Mouse (Mus musculus) ES-Bruce4 (cell line): ENCODE measurements at regions not wholly inside any gene's neighbourhood (a gene's known extent, or its start where the extent isn't known, plus 50 kb on each side); places are given as distances from the start of the nearest gene placed in this dataset.

Experiments used
- H3K27ac ChIP-seq: 2 replicates; pipeline ENCODE4 v1.5.1; 2012; ENCODE audit warnings: low read length, inconsistent platforms; ENCODE audit not compliant: insufficient read depth
- H3K27me3 ChIP-seq: 2 replicates; pipeline ENCODE4 v1.6.1; 2012; ENCODE audit warnings: mild to moderate bottlenecking, low read length, inconsistent platforms; ENCODE audit not compliant: control insufficient read depth, poor library complexity, insufficient read depth, severe bottlenecking
- H3K36me3 ChIP-seq: 2 replicates; pipeline ENCODE4 v1.6.1; 2012; ENCODE audit warnings: inconsistent platforms, mild to moderate bottlenecking, low read length, moderate library complexity; ENCODE audit not compliant: control insufficient read depth, poor library complexity, insufficient read depth, severe bottlenecking
- H3K4me1 ChIP-seq: one replicate; pipeline ENCODE4 v1.8.1; 2011; ENCODE audit warnings: low read length; ENCODE audit not compliant: control insufficient read depth, insufficient read depth
- H3K4me3 ChIP-seq: 2 replicates; pipeline ENCODE4 v1.5.1; 2011; ENCODE audit warnings: low read depth, mild to moderate bottlenecking, low read length
- H3K9ac ChIP-seq: 2 replicates; pipeline ENCODE4 v1.6.1; 2012; ENCODE audit warnings: low read depth, mild to moderate bottlenecking, inconsistent platforms; ENCODE audit not compliant: poor library complexity, severe bottlenecking
- H3K9me3 ChIP-seq: replicated peaks from 2 replicates; pipeline ENCODE4 v1.6.1; 2012; ENCODE audit warnings: mild to moderate bottlenecking, low read length, inconsistent platforms; ENCODE audit not compliant: control insufficient read depth, poor library complexity, insufficient read depth, severe bottlenecking
- CTCF ChIP-seq: IDR thresholded peaks from one replicate; pipeline ENCODE4 v1.8.1; 2011; ENCODE audit warnings: low read depth, low read length
- EP300 ChIP-seq: IDR thresholded peaks from 2 replicates; pipeline ENCODE4 v1.6.1; 2011; ENCODE audit warnings: low read depth, low read length; ENCODE audit not compliant: insufficient read depth
- POLR2A ChIP-seq: IDR thresholded peaks from one replicate; pipeline ENCODE4 v1.8.1; 2011; ENCODE audit warnings: low read length; ENCODE audit not compliant: insufficient read depth

- H3K4me3 ChIP-seq: no peak overlapping the region
- TF ChIP-seq POLR2A (no peak), EP300 (no peak), CTCF (no peak)
- no peak overlapping the region for H3K9ac ChIP-seq
- no peaks in the 10 kb centered on the region for H3K4me1 ChIP-seq
- no peaks in the 10 kb centered on the region for H3K36me3 ChIP-seq
- no peak overlapping the region for H3K27ac ChIP-seq
- H3K9me3 ChIP-seq: no peaks in the 10 kb centered on the region; the same call in 1 of the 2 replicates
- no peaks in the 10 kb centered on the region for H3K27me3 ChIP-seq
Measured at GRCm38 (mm10) chr13:44038322-44038721, 253.7 kb downstream of the Cd83 start.

- H3K36me3 ChIP-seq: no peaks in the 10 kb centered on the region
- TF ChIP-seq CTCF (no peak), EP300 (no peak)
- no peaks in the 10 kb centered on the region for H3K4me1 ChIP-seq
- H3K9ac ChIP-seq: no peak overlapping the region
- H3K27me3 ChIP-seq: no peaks in the 10 kb centered on the region
- H3K27ac ChIP-seq: no peak overlapping the region
- H3K9me3 ChIP-seq: no peaks in the 10 kb centered on the region
- no peak overlapping the region for H3K4me3 ChIP-seq
Measured at GRCm38 (mm10) chr13:44040640-44041039, 256.1 kb downstream of the Cd83 start.

DNA sequence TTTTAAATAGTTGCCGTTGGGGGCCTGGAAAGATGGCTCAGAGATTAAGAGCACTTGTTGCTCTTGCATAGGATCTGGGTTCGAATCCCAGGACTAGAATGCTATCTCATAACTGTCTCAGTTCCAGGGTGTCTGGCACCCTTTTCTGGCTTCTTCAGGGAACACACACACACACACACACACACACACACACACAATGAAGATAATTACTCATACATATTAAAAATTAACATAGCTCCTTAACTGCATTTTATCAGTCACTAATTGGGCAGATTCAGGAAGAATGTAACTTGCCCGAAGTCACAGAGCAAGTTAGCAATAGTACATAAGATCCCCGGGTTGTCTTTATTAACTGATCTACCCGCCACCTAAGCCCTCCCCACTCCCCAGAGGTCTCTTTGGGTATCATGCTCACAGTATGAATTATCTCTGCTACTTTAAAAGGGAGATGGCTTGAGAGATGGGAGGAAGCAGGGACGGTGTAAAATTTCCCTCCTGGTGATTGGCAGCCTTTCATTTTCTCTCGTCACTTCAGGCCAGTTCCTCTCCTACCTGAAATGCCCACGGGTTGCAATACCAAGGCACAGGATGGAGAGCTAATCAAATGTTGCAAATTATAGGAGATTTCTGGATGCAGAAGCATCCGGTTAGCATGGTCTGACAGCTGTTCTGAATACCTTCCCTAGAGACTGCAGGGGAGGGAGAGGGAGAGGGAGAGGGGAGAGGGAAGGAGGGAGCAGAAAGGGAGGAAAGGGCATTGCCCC, 258.3 kb downstream of the Cd83 start:
- Histone ChIP-seq H3K27me3 (no peaks in the 10 kb centered on the region), H3K4me1 (no peaks in the 10 kb centered on the region), H3K9me3 (no peaks in the 10 kb centered on the region), H3K36me3 (no peaks in the 10 kb centered on the region), H3K27ac (no peak overlapping the region), H3K4me3 (no peak overlapping the region), H3K9ac (no peak overlapping the region)
- no peak for TF ChIP-seq CTCF
- TF ChIP-seq EP300: no peak
- no peak for TF ChIP-seq POLR2A

- no peak overlapping the region for H3K4me3 ChIP-seq
- TF ChIP-seq CTCF (no peak), POLR2A (no peak), EP300 (no peak)
- H3K36me3 ChIP-seq: no peaks in the 10 kb centered on the region
- no peak overlapping the region for H3K27ac ChIP-seq
- H3K27me3 ChIP-seq: no peaks in the 10 kb centered on the region
- no peaks in the 10 kb centered on the region for H3K4me1 ChIP-seq
- H3K9me3 ChIP-seq: no peaks in the 10 kb centered on the region
- H3K9ac ChIP-seq: no peak overlapping the region
Measured at GRCm38 (mm10) chr13:44043494-44043885, 258.9 kb downstream of the Cd83 start.

DNA sequence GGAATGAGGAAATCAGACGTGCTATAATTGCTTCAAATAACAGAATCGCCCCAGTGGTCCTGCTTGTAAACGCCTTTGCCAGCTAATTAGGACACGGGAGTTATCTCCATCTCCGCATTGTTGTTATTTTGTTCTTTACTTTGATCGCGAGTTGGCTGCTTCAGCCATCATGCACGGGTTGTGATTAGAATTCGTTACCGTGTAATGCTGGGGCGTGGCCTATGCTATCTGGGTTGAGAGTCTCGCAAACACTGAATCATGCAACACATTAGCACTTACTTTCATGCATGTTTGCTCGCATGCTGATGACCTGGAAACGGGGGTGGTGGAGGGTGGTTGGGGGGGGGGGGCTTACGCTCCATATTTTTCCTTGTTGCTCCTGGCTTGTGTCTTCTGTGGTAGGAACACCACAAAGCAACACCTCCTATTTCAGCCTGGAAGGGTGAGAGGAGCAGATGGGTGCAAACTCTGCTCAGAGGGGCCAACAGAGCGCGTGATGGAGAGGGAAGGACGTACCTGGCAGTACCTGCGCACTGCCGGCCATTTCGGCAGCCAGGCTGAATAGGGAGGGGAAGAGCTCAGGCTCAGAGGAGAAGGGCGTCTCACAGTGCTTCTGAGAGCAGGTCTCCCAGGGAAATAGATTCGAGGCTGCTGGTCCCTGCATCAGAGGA, 260.1 kb downstream of the Cd83 start:
- H3K27me3 ChIP-seq: no peaks in the 10 kb centered on the region
- no peak overlapping the region for H3K9ac ChIP-seq
- H3K9me3 ChIP-seq: no peaks in the 10 kb centered on the region
- no peaks in the 10 kb centered on the region for H3K36me3 ChIP-seq
- H3K4me3 ChIP-seq: no peak overlapping the region
- no peak overlapping the region for H3K27ac ChIP-seq
- TF ChIP-seq CTCF (no peak), EP300 (no peak), POLR2A (no peak)
- no peaks in the 10 kb centered on the region for H3K4me1 ChIP-seq

DNA sequence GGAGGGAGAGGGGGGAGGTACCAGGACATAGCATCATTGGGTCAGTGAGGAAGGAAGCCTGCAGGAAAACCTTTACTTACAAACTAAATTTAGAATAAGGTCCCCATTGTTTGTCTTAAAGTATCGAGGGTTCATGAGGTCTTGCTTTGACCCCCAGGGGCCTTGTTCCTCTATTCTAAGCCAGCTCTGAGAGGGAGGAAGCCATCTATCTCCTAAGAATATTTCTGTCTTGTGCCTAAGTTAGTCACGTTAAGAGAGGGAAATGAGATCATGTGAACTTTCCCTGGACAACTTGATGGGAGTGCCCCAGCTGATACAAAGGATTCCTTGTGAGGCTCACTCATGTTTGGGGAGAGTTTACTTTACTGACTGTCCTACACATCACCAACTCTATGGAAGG, 261.9 kb downstream of the Cd83 start:
- Histone ChIP-seq H3K9me3 (no peaks in the 10 kb centered on the region), H3K4me1 (no peaks in the 10 kb centered on the region), H3K4me3 (no peak overlapping the region), H3K27me3 (no peaks in the 10 kb centered on the region), H3K9ac (no peak overlapping the region), H3K36me3 (no peaks in the 10 kb centered on the region), H3K27ac (no peak overlapping the region)
- no peak for TF ChIP-seq POLR2A
- TF ChIP-seq EP300: no peak
- no peak for TF ChIP-seq CTCF
